Mouse (Mus musculus): ENCODE measurements around the gene Gm5617.
"Not testable (repeated sequence)": the region's sequence is repeated elsewhere in the genome, so short reads cannot be mapped to it uniquely, and the experiment has no call there.

Gene Gm5617

DNA sequence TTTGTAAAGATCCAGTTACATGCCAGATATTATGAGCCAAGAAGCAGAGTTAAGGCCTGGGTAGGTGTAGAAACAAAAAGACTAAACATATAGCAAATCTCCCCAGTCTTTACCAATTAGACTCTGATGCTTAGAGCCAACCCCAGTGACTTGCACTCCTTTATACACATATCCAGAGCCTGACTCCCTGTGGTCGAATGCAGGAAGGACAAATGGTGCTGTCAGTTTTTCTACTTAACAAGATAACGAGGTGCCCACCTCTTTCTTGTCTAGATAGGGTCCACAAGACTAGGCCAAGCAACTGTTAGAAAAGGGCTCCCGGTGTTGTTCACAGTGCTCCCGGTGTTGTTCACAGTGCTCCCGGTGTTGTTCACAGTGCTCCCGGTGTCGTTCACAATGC is 6.0 kb downstream of the Gm5617 start:
- DNase-seq (ENCODE audit: low read depth), result no peak

DNA sequence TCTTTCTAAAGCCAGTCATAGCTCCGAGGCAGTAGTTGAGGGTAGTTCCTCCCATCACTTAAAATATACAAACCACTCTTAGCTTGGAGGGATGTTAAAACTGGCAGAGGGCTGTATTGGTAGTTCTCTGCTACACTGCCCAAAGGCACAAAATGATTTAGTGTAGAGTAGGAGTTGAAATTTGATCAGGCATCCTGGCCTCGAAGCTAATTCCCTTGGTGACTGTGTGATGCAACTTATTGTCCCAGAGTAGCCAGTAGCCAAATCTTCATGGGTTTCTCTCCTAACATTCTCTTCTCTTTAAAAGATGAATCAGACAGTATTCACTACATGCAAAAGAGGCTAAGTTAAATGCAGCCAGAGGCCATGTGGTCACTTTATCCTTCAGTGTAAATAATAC is 7.8 kb downstream of the Gm5617 start:
- DNase-seq (ENCODE audit: low read depth), result no peak

- no peak for DNase-seq (ENCODE audit: low read depth)
Observed at GRCm38 (mm10) chr9:48504741-48505365, 9.6 kb downstream of the Gm5617 start.

DNA sequence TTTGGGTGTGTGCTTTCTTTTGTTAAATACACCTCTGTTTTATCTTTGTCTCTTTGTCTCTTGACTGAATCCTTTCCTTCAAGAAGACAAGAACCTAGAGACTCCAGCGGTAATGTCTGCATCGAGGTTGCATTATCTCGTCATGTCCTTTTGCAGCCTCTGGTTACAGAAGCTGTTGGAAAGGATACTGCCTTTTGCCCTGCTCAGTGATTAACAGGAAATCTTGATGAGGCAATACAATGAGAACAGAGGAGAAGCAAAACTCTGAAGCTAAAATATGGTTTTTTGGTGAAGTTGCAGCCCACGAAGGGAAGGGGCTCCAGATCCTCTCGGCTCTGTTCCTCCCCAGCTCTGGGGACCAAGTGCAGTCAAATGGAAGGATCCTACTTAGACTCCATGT is 14.9 kb downstream of the Gm5617 start:
- DNase-seq (ENCODE audit: low read depth), result no peak

DNA sequence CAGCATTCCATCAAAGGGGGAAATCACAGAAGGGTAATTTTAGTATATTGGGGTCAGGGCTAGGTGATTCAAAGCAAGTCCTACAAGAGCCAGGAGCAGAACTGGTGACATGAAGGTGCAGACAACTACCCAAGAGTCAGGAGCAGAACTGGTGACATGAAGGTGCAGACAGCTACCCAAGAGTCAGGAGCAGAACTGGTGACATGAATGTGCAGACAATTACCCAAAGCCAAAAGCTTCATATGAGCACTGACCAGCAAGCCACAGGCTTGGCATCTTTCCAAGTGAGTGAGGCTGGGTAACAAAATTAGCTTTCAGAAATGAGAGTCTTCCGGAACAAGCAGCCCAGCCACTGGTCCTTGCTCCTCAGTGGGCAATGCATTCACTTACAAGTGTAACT is 20.1 kb downstream of the Gm5617 start:
- DNase-seq (ENCODE audit: low read depth), result no peak

DNA sequence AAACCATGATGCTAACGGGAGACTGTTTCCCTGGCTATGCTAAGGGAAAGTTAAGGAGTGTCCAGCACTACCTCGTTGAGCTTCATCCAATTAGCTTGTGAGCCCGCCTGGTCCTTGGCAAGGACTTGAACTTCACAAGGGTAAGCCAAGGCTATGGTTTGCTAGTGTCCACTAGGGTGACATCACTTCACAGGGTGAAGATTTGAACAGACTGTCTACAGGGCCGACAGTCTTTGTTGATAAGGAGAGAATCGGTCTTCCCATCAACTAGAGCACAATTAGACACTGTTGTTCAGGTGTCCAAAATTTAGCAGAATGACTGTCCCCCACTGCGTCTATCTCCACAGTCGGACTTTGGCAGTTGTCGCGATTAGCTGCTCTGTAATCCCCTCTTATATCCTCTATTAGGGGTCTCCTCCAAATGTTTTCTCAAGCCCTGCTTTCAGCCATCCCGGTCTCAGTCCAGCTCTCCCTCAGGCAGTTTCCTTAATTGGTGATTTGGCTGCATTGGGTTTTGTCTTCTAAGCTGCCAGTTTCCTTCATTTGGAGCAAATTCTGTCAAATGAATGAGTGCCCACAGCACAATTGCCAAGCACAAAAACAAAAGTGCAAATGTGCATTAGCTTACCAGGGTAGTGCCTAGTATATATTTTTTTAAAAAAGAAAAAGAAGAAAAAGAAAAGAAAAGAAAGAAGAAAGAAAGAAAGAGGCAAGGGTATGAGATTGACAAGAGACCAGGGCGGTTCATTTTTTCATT is 21.6 kb downstream of the Gm5617 start:
- DNase-seq (ENCODE audit: low read depth), result no peak

- DNase-seq (ENCODE audit: low read depth), result no peak
Observed at GRCm38 (mm10) chr9:48517372-48518130, 22.3 kb downstream of the Gm5617 start.

DNA sequence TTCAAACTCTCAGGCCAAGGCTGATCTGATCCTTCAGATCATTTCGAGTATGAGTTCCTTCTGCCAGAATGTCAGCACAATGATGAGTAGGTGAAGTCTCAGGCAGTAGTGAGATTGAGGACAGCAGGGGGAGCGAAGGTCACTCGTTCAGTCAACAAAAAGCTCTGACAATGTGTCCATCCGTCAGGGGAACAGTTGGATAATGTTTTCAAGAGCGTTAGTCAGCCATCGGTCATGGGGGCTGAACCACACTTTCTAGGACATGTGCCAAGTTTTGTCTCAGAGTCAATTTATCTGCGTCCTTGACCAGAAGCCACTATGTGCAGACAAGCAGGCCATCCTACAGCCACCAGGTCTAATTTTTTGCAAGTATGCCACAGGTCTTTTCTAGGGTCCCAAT is 25.2 kb downstream of the Gm5617 start:
- not testable (repeated sequence) for DNase-seq (ENCODE audit: low read depth)

GRCm38 (mm10) chr9:48525566-48525965 is 30.3 kb downstream of the Gm5617 start:
- no peak for DNase-seq (ENCODE audit: low read depth)

DNA sequence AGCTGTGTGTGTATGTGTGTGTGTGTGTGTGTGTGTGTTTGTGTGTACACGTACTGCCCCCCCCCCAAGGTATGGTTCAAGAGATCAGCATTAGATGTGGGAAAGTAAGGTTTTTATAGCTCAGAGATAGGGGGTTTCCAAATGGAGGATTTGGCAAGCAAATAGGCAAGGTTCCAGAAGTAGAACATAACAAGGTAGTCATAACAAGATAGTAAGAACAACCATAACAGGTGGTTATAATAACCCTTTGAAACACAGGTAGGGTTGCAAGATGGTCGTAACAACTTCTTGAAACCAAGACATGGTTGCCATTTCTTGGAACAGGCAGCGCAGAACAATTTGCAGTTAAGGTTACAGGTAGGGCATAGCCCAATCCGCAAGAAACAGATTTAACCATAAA is 31.3 kb downstream of the Gm5617 start:
- no peak for DNase-seq (ENCODE audit: low read depth)

- DNase-seq (ENCODE audit: low read depth), result no peak
Observed at GRCm38 (mm10) chr9:48531294-48531693, 36.1 kb downstream of the Gm5617 start.

- no peak for DNase-seq (ENCODE audit: low read depth)
Observed at GRCm38 (mm10) chr9:48532203-48532602, 37.0 kb downstream of the Gm5617 start.

- DNase-seq (ENCODE audit: low read depth), result no peak
Observed at GRCm38 (mm10) chr9:48532730-48533129, 37.5 kb downstream of the Gm5617 start.

GRCm38 (mm10) chr9:48536414-48536813 is 41.2 kb downstream of the Gm5617 start:
- DNase-seq (ENCODE audit: low read depth), result no peak

GRCm38 (mm10) chr9:48537616-48538015 is 42.4 kb downstream of the Gm5617 start:
- not testable (repeated sequence) for DNase-seq (ENCODE audit: low read depth)

DNA sequence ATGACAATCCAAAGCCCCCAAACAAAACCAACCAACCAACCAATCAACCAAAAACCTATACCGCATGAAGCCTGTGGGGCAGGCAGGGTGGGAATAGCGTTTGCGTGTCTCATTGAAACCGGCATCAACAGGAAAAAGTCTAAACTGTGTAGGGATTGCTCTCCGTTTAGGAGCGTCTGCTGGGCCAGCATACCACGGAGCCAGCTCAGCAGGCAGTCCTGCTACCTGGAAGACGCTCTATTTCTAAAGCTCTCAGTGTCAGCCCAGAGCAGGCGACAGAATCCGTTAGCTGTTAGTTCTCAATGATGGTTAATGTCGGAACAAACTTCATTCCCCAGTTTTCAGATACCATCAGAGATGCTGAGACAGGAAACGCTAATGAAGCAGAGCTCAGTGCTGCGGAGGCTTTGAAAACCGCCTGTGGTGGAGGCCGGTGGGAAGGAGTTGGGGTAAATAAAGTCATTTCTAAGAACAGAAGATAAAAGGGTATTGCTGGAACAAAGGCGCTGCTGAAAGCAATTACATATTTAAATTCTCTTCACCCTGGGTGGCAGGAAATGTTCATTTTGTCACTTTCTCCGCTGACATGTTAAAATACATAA is 42.9 kb downstream of the Gm5617 start:
- DNase-seq (ENCODE audit: low read depth), result no peak

DNA sequence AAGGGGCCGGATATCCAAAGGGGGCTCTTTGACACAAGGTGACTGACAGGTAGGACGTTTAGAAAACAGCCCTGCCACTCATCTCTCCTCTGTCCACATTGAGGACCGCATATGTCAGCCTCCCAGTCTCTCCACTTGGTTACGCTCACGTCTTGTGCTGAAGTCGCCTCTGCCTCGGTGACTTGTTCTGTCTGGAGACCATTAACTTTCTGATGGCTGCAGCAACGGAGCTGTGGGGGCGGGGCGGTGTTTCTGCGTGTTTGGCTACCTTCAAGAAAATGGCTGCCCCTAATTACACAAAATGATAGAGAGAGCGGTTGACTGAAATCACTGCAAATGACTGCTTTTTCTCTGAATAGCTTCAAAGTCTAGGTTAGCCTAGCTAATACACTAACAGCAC is 43.4 kb downstream of the Gm5617 start:
- no peak for DNase-seq (ENCODE audit: low read depth)

All from c-Kit-positive CD71-positive TER-119-negative erythroid progenitor cells, embryonic 14.5 days (primary cell).